Mouse (Mus musculus): ENCODE results near the gene Sytl3.
"Not testable (repeated sequence)": the region's sequence is repeated elsewhere in the genome, so short reads cannot be mapped to it uniquely, and the experiment has no call there.

DNA sequence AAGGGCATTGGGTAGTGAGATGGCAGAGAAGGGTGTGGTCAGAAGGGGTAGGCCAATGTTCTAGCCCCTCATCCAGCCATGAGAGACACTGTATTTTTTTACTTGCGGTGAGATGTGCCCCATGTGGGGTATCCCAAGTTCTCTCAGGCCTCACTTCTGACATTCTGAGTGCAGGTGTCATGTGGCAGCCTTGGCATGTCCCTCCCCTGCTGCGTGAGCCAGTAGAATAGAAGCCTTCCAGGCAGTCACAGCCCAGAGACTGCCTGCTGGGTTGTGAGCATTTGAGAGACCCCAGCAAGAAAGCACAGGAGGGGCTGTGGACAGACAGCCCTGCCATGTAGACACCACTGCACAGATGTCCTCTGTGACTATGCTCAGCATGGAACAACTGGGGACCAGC, 49.3 kb downstream of the Sytl3 start:
- not testable (repeated sequence) for TF ChIP-seq CTCF (IDR thresholded peaks at IDR 0.05; ENCODE audit: insufficient read depth, low read length); POLR2A (IDR thresholded peaks at IDR 0.05; ENCODE audit: borderline replicate concordance, extremely low read depth, low read depth, low read length)

All from lung, adult 2 months (tissue).